Mouse (Mus musculus) thymus, postnatal 10 days (tissue): Measurements from ENCODE around the gene Tecpr1.
A peak's percentile ranks its signal among the peaks of the same experiment; 100 is the strongest.

Experiments
- DNase-seq, 2 experiments: peaks; one replicate each; pipeline ENCODE4 v3.0.0; 2021; ENCODE audit warnings: low spot score in 2 of 2

Gene Tecpr1

DNA sequence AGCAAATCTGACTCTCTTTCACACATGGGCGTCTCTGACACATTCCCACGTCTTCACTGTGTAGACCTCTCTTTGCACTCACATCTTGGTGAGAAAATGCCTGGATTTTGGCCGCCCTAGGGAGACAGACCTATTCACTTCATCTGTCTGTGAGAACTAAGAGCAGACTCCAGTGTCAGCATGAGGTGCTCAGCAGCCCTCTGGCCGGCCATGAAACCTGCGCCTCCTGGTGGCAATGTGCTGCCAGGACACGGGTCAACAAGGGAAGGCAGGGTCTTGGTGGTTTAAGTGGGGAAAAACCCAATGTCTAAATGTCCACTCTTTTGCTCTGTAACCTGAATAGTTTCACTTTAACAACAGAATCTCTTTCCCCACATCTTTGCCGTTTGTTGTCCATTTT lies 9.0 kb downstream of the Tecpr1 start:
- DNase-seq, result peak in 1 of 2 experiments; percentile 63

GRCm38 (mm10) chr5:144207478-144207877 lies 15.9 kb downstream of the Tecpr1 start:
- peak in 1 of 2 experiments; percentile 35 for DNase-seq

GRCm38 (mm10) chr5:144206069-144206468 lies 17.3 kb downstream of the Tecpr1 start:
- DNase-seq, result no peak

GRCm38 (mm10) chr5:144204911-144205310 lies 18.5 kb downstream of the Tecpr1 start:
- no peak for DNase-seq

- no peak for DNase-seq
Observed at GRCm38 (mm10) chr5:144204303-144204702, 19.1 kb downstream of the Tecpr1 start.

- no peak for DNase-seq
Observed at GRCm38 (mm10) chr5:144203398-144203959, 19.9 kb downstream of the Tecpr1 start.

DNA sequence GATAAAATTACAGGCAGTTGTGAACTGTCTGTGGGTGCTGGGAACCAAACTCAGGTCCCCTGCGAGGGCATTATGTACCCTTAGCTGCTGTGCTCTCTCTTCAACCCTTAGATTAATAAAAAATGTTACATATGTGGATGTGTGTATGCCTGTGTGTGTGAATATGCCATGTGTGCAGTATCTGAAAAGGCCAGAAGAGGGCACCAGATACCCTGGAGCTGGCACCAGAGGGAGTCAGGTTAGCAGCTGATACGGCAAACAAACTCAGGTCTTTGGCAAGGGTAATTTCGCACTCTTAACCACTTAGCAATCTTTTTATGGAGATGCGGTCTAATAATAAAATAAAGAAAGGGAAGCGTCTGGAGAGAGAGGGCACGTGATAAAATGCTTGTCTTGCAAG lies 21.0 kb downstream of the Tecpr1 start:
- no peak for DNase-seq

DNA sequence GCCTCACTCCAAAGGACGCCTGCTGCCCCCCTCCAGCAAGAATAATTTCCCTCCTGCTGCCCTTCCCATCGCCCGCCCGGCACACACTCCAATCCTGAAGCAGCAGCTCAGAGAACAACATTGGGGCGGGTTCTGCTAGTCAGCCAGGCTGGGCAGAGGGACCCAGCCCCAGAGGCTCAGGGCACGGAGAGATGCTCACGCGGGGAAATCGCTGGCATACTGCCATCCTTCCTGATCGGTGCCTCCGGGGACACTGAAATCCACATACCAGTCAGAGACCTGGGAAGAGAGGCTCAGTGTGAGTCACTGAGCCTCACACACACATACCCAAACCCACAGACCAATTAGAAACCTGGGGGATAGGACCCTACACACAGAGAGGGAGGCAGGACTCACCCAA lies 22.8 kb downstream of the Tecpr1 start:
- no peak for DNase-seq

DNA sequence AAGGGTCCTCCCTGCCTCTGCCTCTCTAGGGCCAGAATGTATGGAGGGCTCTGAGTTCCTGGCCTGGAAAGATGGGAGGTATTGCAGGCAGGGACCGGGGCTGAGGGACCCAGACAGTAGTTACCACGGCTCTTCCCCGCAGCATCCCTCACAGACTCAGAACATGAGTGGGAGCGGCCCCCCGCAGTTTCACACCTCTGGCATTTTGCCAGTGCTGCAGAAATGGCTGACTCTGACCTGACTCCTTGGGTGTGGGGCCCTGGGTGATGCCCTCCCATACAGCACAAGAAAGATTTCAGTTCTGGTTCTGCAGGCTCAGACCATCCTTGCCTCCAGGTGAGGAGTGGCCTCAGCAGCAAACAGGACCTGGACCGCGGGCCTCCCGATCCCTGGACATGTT lies 27.8 kb downstream of the Tecpr1 start:
- DNase-seq, result no peak

GRCm38 (mm10) chr5:144194416-144194815 lies 29.0 kb downstream of the Tecpr1 start:
- no peak for DNase-seq

DNA sequence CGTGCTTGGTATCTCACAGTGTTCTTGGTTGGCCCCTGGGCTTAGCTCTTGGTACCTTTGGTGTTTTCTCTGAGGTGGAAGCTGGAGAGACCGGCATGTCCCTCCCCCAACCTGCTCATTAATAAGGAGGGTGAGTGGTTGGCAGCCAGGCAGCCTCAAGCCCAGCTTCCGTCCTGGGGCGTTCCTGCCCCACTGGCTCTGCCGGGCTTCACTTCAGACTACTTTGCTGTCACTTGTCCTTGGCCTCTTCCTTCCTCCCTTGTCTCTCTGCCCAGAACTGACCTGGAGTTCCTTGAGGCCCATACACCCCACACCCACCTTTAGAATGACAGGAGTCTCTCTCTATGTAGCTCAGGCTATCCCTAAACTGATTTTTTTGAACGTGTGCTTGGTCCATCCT lies 30.7 kb downstream of the Tecpr1 start:
- DNase-seq, result no peak

DNA sequence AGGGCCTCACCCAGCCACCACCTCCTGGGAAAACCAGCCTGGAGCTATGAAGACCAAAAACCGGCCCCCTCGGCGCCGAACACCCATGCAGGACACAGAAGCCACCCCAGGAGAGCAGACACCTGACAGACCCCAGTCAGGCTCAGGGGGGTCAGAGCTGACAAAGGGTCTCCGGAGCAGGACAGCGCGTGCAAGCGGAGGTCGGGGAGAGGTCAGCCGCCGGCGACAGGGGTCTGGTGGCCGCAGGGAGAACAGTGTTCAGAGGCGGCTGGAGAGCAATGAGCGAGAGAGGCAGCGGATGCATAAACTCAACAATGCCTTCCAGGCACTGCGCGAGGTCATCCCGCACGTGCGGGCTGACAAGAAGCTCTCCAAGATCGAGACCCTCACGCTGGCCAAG lies 32.4 kb downstream of the Tecpr1 start:
- no peak for DNase-seq

DNA sequence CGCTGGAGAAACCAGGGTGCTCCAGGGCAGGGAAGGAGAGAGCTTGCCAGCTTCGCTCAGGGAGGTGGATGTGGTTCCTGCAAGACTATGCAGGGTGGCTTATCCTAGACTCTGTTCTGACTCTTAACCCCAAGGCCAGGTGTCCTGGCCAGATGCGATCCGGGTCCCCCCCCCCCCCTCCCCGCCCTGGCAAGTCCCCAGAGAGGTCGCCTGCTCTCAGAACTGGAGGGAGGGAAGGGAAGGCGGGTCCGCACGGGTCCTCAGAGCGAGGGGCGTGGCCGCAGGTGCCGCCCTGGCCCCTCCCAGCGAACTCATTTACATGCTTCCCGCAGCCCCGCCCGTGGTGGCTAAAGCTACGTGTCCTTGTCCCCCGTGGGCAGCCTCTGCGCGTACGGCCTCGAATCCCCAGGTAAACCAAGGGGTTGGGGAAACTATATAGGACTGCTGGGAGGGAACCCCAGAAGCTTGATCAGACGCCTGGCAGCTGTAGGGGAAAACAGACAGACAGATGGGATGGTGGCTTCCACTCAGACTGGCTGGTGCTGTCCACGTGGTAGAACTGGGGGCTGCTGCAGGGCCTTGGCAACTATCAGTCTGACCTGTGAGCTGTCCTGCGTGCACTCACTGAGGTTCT lies 33.3 kb downstream of the Tecpr1 start, which contains the start of gene Bhlha15:
TSS of gene Bhlha15 (plus strand) at position 337 of the 634 bp plus-strand sequence.
- peak; percentile 49 to 58 for DNase-seq

GRCm38 (mm10) chr5:144189327-144189726 lies 34.1 kb downstream of the Tecpr1 start:
- no peak for DNase-seq

DNA sequence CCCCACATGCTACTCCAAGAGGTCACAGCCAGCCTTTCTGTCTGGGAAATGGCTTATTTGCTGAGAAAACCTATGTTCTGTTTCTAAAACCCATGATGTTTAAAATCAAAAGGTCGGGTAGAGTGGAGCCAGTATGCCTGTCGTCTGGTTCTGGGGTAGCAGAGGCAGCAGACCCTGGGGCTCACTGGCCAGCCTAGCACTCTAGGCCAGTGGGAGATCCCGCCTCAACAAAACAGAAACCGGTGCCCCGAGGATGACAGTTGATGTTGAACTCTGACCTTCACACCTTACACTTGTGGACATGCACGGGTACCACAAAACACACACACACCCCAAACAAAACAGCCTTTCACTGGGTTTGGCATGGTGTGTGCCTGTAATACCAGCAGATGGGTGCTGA lies 35.0 kb downstream of the Tecpr1 start:
- DNase-seq, result no peak

- DNase-seq, result no peak
Observed at GRCm38 (mm10) chr5:144184350-144185045, 38.9 kb downstream of the Tecpr1 start.

- DNase-seq, result no peak
Observed at GRCm38 (mm10) chr5:144183647-144184335, 39.6 kb downstream of the Tecpr1 start.

DNA sequence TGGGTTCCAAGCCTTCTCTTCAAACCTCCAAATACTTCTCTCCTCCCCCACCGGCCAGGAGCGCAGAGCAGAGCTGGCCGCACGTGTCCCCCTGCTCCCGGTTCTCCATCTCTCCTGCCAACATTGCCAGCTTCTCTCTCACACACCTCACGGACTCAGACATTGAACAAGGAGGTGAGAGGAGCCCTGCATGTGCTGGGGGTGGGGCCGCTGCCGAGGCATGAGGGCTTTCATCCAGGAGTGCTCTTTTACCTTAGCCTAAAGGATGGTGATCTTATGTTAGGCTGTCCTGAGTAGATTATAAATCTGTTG lies 40.2 kb downstream of the Tecpr1 start:
- no peak for DNase-seq

DNA sequence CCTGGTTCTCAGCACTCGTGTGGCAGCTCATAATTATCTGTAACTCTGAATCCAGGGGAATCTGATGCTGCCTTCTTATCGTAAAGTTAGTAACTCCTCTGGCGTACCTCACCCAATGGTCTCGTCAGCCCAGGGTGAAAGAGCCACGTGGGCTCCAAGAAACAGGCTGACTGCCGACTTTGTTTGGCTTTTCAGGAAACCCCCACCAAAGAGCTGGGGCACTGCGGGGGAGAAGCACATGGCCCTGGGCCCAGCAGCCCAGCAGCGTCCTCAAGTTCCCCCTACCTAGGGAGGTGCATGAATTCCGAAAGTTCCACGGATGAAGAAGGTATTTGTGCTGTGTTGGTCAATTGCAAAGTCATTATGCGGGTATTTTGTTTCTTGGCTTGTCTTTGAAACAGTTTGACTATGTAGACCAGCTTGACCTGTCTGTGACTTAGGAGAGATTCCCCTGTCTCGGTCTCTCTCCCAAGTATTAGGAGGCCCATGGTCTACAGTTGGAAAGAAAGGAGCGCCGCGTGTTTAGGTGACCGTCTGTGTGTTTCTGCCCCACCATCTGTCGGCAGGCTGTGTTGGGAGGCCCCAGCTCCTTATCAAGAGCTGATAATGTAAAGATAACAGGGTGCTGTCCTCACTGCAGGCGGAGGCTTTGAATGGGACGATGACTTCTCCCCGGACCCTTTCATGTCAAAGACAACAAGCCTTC lies 40.7 kb downstream of the Tecpr1 start:
- no peak for DNase-seq

DNA sequence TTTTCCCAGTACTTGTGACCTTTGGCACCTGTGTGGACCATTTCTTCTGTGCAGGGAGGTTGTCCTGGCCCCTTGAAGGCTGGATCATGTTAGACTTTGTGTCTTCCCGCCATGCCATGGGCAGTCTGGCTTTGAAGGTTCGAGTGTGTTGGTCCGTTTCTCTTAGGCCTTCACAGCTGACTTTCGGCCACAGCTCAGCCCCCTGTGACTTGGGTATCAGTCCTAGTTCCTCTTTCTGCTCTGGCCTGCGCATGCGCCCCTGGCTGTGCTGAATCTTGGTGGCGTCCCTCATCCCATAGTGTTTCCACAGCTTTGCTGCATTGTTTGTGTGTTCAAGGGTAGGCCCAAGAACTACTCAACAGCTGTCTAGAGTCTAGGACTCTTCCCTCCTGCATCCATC lies 42.2 kb downstream of the Tecpr1 start:
- no peak for DNase-seq

- DNase-seq, result no peak
Observed at GRCm38 (mm10) chr5:144178216-144178615, 45.2 kb downstream of the Tecpr1 start.

DNA sequence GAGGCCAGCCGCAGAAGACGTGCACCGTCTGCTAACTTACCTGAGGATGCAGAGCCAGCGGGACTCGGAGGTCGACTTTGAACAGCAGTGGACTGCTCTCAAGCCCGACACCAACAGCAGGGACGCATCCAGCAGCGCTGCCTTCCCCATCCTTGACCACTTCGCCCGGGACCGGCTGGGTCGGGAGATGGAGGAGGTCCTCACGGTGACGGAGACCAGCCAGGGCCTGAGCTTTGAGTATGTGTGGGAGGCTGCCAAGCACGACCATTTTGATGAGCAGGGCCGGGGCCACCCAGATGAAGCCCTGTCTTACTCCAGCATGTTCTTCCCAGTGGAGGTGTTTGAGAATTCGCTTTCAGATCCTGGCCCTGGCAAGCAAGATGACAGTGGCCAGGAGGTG lies 49.8 kb downstream of the Tecpr1 start:
- no peak for DNase-seq
